Mouse (Mus musculus): ENCODE results near the gene Ccdc177. TPM values are rescaled to one million over a fixed set of nuclear protein-coding genes. Genes with fewer than 3 reads are reported as not detected.
"Not testable (repeated sequence)": the region's sequence is repeated elsewhere in the genome, so short reads cannot be mapped to it uniquely, and the experiment has no call there.

The Ccdc177 gene
- polyA plus RNA-seq, 1 experiment from 2014 or later = 2.4 TPM

DNA sequence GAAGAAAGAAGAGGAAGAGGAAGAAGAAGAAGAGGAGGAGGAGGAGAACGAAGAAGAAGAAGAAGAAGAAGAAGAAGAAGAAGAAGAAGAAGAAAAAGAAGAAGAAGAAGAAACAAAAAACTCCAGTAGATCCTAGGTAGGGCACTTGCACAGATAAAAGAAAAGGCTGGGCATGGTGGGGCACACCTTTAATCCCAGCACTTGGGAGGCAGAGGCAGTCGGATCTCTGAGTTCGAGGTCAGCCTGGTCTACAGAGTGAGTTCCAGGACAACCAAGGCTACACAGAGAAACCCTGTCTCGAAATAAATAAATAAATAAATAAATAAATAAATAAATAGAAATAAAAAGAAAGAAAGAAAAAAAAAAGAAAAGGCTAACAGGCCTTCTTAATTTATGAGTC is 28.8 kb upstream of the Ccdc177 start:
- 82% methylated on average over 4 of the region's 4 CpGs for WGBS
- DNase-seq (ENCODE audit: low spot score); H3K36me3 ChIP-seq (ENCODE audit: control insufficient read depth, insufficient read depth, low read length); H3K4me3 ChIP-seq (ENCODE audit: low read depth, low read length); H3K9ac ChIP-seq (ENCODE audit: low read length); ATAC-seq (ENCODE audit: insufficient read depth, low FRiP score, low TSS enrichment); H3K27me3 ChIP-seq (ENCODE audit: control insufficient read depth, insufficient read depth, low read length); H3K4me2 ChIP-seq (ENCODE audit: low read depth); H3K9me3 ChIP-seq (ENCODE audit: control insufficient read depth, low read length); H3K4me1 ChIP-seq (ENCODE audit: control insufficient read depth, insufficient read depth, low read length); H3K27ac ChIP-seq (ENCODE audit: low read depth, low read length): not testable (repeated sequence)

DNA sequence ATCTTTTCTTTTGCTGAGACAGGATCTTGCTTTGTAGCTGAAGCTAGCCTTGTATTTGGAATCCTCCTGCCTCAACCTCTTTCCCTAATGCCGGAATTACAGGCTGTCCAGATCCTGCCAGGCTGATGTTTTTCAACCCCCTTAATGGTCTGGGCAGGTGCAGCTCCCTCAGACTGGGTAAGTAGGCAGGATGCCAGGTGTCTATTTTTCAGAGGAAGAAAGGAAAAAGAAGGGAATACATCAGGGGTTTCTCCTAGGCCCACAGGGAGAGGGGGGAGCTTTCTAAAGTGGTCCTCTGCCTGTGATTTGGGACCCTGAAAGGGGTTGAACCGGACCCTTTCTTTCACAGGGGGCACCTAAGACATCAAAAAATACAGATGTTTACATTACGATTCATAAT is 27.7 kb upstream of the Ccdc177 start:
- Histone ChIP-seq H3K36me3 (ENCODE audit: control insufficient read depth, insufficient read depth, low read length) (no peaks in the 10 kb centered on the region), H3K4me3 (ENCODE audit: low read depth, low read length) (no peak overlapping the region)
- 81% methylated on average over 3 of the region's 3 CpGs for WGBS

DNA sequence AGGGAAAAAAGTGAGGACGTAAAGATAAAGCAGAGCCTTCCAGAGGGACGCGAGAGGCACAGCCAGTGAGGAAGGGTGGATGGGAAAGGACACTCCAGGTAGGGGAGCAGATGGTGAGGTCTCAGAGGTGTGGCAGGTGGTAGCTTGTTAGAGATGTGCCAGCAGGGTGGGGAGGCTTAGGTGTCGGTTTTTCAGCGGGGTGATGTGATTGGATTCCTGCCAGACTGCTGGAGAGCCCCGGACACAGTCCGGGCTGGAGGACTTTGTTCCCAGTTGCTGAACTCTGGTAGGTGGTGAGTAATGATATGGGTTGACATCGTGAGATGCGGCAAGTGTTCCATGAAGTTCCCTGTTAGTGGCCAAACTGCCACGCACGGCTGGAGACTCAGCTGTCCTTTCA is 27.1 kb upstream of the Ccdc177 start:
- H3K9me3 ChIP-seq (ENCODE audit: control insufficient read depth, low read length) = no peaks in the 10 kb centered on the region
- no peak for ATAC-seq (ENCODE audit: insufficient read depth, low FRiP score, low TSS enrichment)
- H3K36me3 ChIP-seq (ENCODE audit: control insufficient read depth, insufficient read depth, low read length) = no peaks in the 10 kb centered on the region
- no peak overlapping the region for H3K4me3 ChIP-seq (ENCODE audit: low read depth, low read length)
- no peak overlapping the region for H3K4me2 ChIP-seq (ENCODE audit: low read depth)
- 57% methylated on average over 11 of the region's 11 CpGs for WGBS
- H3K27me3 ChIP-seq (ENCODE audit: control insufficient read depth, insufficient read depth, low read length) = no peaks in the 10 kb centered on the region
- no peak overlapping the region for H3K27ac ChIP-seq (ENCODE audit: low read depth, low read length)
- no peak for DNase-seq (ENCODE audit: low spot score)
- no peak overlapping the region for H3K9ac ChIP-seq (ENCODE audit: low read length)
- H3K4me1 ChIP-seq (ENCODE audit: control insufficient read depth, insufficient read depth, low read length) = peaks cover 5% of the 10 kb centered on the region

More for the DNA sequence above, 27.7 kb upstream of the Ccdc177 start:
- H3K27me3 ChIP-seq (ENCODE audit: control insufficient read depth, insufficient read depth, low read length) = no peaks in the 10 kb centered on the region
- H3K9me3 ChIP-seq (ENCODE audit: control insufficient read depth, low read length) = no peaks in the 10 kb centered on the region
- peaks cover 6% of the 10 kb centered on the region for H3K4me1 ChIP-seq (ENCODE audit: control insufficient read depth, insufficient read depth, low read length)
- H3K9ac ChIP-seq (ENCODE audit: low read length) = no peak overlapping the region
- DNase-seq (ENCODE audit: low spot score) = no peak
- no peak for ATAC-seq (ENCODE audit: insufficient read depth, low FRiP score, low TSS enrichment)
- H3K4me2 ChIP-seq (ENCODE audit: low read depth) = no peak overlapping the region
- H3K27ac ChIP-seq (ENCODE audit: low read depth, low read length) = no peak overlapping the region

DNA sequence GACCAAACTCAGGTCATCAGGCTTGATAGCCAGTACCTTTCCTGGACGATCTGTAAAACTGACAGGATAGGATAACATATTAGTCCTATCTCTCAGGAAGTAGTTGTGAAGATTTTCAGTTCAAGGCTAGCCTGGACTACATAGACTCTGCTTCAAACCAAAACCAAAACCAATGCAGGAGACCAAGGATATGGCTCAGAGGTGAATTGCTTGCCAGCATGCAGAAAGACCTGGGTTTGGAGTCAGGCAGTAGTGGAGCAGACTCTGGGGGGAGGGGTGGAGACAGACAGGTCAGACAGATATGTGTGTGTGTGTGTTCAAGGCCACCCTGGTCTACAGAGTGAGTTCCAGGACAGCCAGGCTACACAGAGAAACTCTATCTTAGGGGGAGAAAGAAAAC is 26.1 kb upstream of the Ccdc177 start:
- H3K9ac ChIP-seq (ENCODE audit: low read length) = no peak overlapping the region
- no peak overlapping the region for H3K4me3 ChIP-seq (ENCODE audit: low read depth, low read length)
- no peak for DNase-seq (ENCODE audit: low spot score)
- no peaks in the 10 kb centered on the region for H3K9me3 ChIP-seq (ENCODE audit: control insufficient read depth, low read length)
- no peaks in the 10 kb centered on the region for H3K27me3 ChIP-seq (ENCODE audit: control insufficient read depth, insufficient read depth, low read length)
- H3K27ac ChIP-seq (ENCODE audit: low read depth, low read length) = no peak overlapping the region
- H3K4me2 ChIP-seq (ENCODE audit: low read depth) = no peak overlapping the region
- WGBS = 78% methylated on average over 1 of the region's 1 CpGs
- no peaks in the 10 kb centered on the region for H3K4me1 ChIP-seq (ENCODE audit: control insufficient read depth, insufficient read depth, low read length)
- H3K36me3 ChIP-seq (ENCODE audit: control insufficient read depth, insufficient read depth, low read length) = no peaks in the 10 kb centered on the region
- no peak for ATAC-seq (ENCODE audit: insufficient read depth, low FRiP score, low TSS enrichment)

DNA sequence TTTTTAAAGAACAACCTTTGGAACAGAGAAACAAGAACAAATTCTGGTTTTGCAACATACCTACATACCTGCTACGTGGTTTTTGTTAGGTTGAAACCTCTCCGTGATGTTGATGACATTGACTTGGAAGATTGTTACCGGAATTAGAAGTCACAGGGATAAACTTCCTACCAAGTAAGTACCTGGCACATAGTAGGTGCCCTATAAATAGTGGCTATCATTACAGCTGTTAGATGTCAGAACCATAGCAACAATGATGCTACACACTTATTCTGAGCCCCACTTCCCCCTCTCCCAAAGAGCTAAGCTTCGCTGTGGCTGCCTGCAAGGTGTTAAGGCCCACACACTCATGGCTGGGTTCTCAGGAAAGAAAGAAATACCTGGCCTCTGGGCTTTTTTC is 25.1 kb upstream of the Ccdc177 start:
- ATAC-seq (ENCODE audit: insufficient read depth, low FRiP score, low TSS enrichment) (no peak), DNase-seq (ENCODE audit: low spot score) (no peak)
- Histone ChIP-seq H3K4me3 (ENCODE audit: low read depth, low read length) (no peak overlapping the region), H3K9me3 (ENCODE audit: control insufficient read depth, low read length) (no peaks in the 10 kb centered on the region), H3K36me3 (ENCODE audit: control insufficient read depth, insufficient read depth, low read length) (no peaks in the 10 kb centered on the region), H3K27ac (ENCODE audit: low read depth, low read length) (no peak overlapping the region), H3K27me3 (ENCODE audit: control insufficient read depth, insufficient read depth, low read length) (no peaks in the 10 kb centered on the region), H3K4me1 (ENCODE audit: control insufficient read depth, insufficient read depth, low read length) (no peaks in the 10 kb centered on the region), H3K9ac (ENCODE audit: low read length) (no peak overlapping the region), H3K4me2 (ENCODE audit: low read depth) (no peak overlapping the region)
- 91% methylated on average over 4 of the region's 4 CpGs for WGBS

DNA sequence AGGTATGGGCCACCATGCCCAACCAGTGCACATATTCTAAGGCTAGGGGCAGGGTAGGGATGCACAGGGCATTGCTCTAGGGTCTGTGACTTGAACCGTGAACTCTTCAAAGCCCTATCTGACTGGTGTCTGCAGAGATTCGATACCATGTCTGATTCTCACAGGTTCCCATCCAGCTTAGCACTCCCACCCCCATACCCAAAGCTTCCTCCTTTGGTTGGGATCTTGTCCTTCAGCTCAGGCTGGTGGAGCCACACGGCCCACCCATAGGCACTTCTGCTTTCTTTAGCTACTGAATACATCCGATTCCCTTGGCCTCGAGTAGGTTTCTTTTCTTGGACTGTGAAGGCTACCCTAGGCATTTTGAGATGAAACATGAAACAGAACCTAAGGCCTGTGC is 24.5 kb upstream of the Ccdc177 start:
- 88% methylated on average over 5 of the region's 5 CpGs for WGBS
- no peak overlapping the region for H3K4me2 ChIP-seq (ENCODE audit: low read depth)
- H3K4me3 ChIP-seq (ENCODE audit: low read depth, low read length) = no peak overlapping the region
- no peaks in the 10 kb centered on the region for H3K4me1 ChIP-seq (ENCODE audit: control insufficient read depth, insufficient read depth, low read length)
- H3K9ac ChIP-seq (ENCODE audit: low read length) = no peak overlapping the region
- no peak overlapping the region for H3K27ac ChIP-seq (ENCODE audit: low read depth, low read length)
- H3K36me3 ChIP-seq (ENCODE audit: control insufficient read depth, insufficient read depth, low read length) = no peaks in the 10 kb centered on the region
- ATAC-seq (ENCODE audit: insufficient read depth, low FRiP score, low TSS enrichment) = no peak
- DNase-seq (ENCODE audit: low spot score) = no peak
- no peaks in the 10 kb centered on the region for H3K27me3 ChIP-seq (ENCODE audit: control insufficient read depth, insufficient read depth, low read length)
- no peaks in the 10 kb centered on the region for H3K9me3 ChIP-seq (ENCODE audit: control insufficient read depth, low read length)

DNA sequence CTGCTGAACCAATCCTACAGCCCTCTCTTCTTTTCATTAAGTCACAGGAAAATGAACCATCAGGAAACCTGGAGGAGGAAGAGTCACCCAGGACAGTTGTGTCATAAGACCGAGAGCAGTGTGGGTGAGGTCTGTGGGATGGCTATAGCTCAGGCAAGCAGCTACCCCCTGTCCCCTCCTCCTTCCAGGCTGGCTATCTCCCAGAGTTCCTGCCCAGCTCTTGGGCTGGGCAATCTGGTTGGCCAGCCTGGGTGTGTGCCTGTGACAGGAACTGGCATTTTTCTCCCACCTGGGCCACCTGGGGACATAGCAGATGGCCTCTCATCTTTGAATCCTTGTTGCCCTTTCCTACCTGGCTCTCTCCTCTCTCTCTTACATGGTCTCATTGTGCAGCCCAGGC is 23.4 kb upstream of the Ccdc177 start:
- H3K4me2 ChIP-seq (ENCODE audit: low read depth) = no peak overlapping the region
- H3K9me3 ChIP-seq (ENCODE audit: control insufficient read depth, low read length) = no peaks in the 10 kb centered on the region
- H3K4me3 ChIP-seq (ENCODE audit: low read depth, low read length) = no peak overlapping the region
- 87% methylated on average over 1 of the region's 1 CpGs for WGBS
- ATAC-seq (ENCODE audit: insufficient read depth, low FRiP score, low TSS enrichment) = no peak
- no peaks in the 10 kb centered on the region for H3K36me3 ChIP-seq (ENCODE audit: control insufficient read depth, insufficient read depth, low read length)
- H3K9ac ChIP-seq (ENCODE audit: low read length) = no peak overlapping the region
- H3K4me1 ChIP-seq (ENCODE audit: control insufficient read depth, insufficient read depth, low read length) = no peaks in the 10 kb centered on the region
- DNase-seq (ENCODE audit: low spot score) = no peak
- no peaks in the 10 kb centered on the region for H3K27me3 ChIP-seq (ENCODE audit: control insufficient read depth, insufficient read depth, low read length)
- no peak overlapping the region for H3K27ac ChIP-seq (ENCODE audit: low read depth, low read length)

DNA sequence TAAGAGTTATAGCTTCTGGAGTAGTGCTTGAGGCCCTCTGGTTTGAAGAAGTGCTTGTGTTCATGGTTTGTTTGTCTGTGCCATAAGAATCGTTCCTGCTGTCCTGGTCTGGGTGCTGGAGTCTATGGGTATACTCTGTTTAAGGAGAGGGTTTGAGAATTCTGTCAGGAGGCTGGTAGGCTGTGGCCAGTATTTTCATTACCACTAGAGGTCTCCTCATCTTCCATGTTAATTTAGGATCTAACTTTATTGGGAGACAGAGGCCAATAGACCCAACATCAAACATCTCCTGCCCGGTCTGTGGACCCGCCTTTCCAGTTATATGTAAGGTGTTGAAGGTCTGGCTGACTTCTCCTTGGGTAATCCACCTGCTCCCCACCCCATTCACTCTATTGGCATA is 22.4 kb upstream of the Ccdc177 start:
- Histone ChIP-seq H3K27ac (ENCODE audit: low read depth, low read length) (no peak overlapping the region), H3K4me3 (ENCODE audit: low read depth, low read length) (no peak overlapping the region), H3K4me2 (ENCODE audit: low read depth) (no peak overlapping the region), H3K36me3 (ENCODE audit: control insufficient read depth, insufficient read depth, low read length) (no peaks in the 10 kb centered on the region), H3K9ac (ENCODE audit: low read length) (no peak overlapping the region), H3K27me3 (ENCODE audit: control insufficient read depth, insufficient read depth, low read length) (no peaks in the 10 kb centered on the region), H3K9me3 (ENCODE audit: control insufficient read depth, low read length) (no peaks in the 10 kb centered on the region), H3K4me1 (ENCODE audit: control insufficient read depth, insufficient read depth, low read length) (no peaks in the 10 kb centered on the region)
- WGBS = 53% methylated on average over 3 of the region's 3 CpGs
- no peak for DNase-seq (ENCODE audit: low spot score)
- ATAC-seq (ENCODE audit: insufficient read depth, low FRiP score, low TSS enrichment) = no peak

DNA sequence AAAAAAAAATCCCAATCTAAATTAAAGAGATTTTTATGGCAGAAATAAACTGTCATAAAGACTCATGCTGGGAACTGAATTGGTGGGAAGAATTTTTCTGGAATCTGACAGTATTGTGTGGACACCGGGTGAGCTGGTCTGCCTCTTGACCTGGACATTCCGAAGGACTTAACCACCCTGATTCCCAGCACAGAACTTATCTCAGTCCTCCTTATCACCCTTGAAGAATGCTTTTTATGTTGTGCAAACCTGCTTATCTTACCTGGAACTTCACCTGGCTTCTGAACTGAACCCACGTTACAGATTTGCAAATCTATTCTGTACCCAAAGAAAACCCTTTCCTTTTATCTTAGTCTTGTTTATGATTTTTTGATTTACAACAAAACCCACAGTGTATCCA is 21.7 kb upstream of the Ccdc177 start:
- H3K36me3 ChIP-seq (ENCODE audit: control insufficient read depth, insufficient read depth, low read length) = no peaks in the 10 kb centered on the region
- no peak overlapping the region for H3K27ac ChIP-seq (ENCODE audit: low read depth, low read length)
- H3K9ac ChIP-seq (ENCODE audit: low read length) = no peak overlapping the region
- DNase-seq (ENCODE audit: low spot score) (no peak), ATAC-seq (ENCODE audit: insufficient read depth, low FRiP score, low TSS enrichment) (no peak)
- no peak overlapping the region for H3K4me2 ChIP-seq (ENCODE audit: low read depth)
- no peaks in the 10 kb centered on the region for H3K9me3 ChIP-seq (ENCODE audit: control insufficient read depth, low read length)
- WGBS = 82% methylated on average over 3 of the region's 3 CpGs
- no peaks in the 10 kb centered on the region for H3K4me1 ChIP-seq (ENCODE audit: control insufficient read depth, insufficient read depth, low read length)
- H3K27me3 ChIP-seq (ENCODE audit: control insufficient read depth, insufficient read depth, low read length) = no peaks in the 10 kb centered on the region
- no peak overlapping the region for H3K4me3 ChIP-seq (ENCODE audit: low read depth, low read length)

All from neural tube, embryonic 11.5 days (tissue).